Mouse (Mus musculus): Measurements from ENCODE around the gene Pp2d1. TPM values are rescaled to one million over a fixed set of nuclear protein-coding genes. Genes with fewer than 3 reads are reported as not detected.
"Not testable (repeated sequence)": the region's sequence is repeated elsewhere in the genome, so short reads cannot be mapped to it uniquely, and the experiment has no call there.

Gene Pp2d1
- polyA plus RNA-seq, 1 experiment, result not detected

- Histone ChIP-seq H3K27ac (ENCODE audit: insufficient read depth, low read depth, low read length) (no peak overlapping the region), H3K4me3 (ENCODE audit: insufficient read depth, low read depth, low read length) (no peak overlapping the region), H3K4me1 (ENCODE audit: control insufficient read depth, insufficient read depth, low read length) (peaks cover 9% of the 10 kb centered on the region; the same call in 1 of the 2 replicates), H3K27me3 (replicated peaks; ENCODE audit: control insufficient read depth, insufficient read depth, low read length) (no peaks in the 10 kb centered on the region), H3K36me3 (ENCODE audit: control insufficient read depth, insufficient read depth, low read length) (no peaks in the 10 kb centered on the region)
- WGBS, result 76% methylated on average over 3 of the region's 3 CpGs
- no peak for TF ChIP-seq CTCF (conservative IDR thresholded peaks at IDR 0.05; ENCODE audit: insufficient read depth, insufficient read length, low read depth, low read length)
- TF ChIP-seq POLR2A (IDR thresholded peaks at IDR 0.05; ENCODE audit: low read depth, low read length), result no peak
- DNase-seq, result no peak
These were observed 41.0 kb upstream of the Pp2d1 start for GRCm38 (mm10) chr17:53580237-53580636.

GRCm38 (mm10) chr17:53579612-53580011 lies 40.4 kb upstream of the Pp2d1 start:
- Histone ChIP-seq H3K4me1 (ENCODE audit: control insufficient read depth, insufficient read depth, low read length) (peaks cover 9% of the 10 kb centered on the region; the same call in 1 of the 2 replicates), H3K27me3 (replicated peaks; ENCODE audit: control insufficient read depth, insufficient read depth, low read length) (no peaks in the 10 kb centered on the region), H3K36me3 (ENCODE audit: control insufficient read depth, insufficient read depth, low read length) (no peaks in the 10 kb centered on the region), H3K27ac (ENCODE audit: insufficient read depth, low read depth, low read length) (no peak overlapping the region), H3K4me3 (ENCODE audit: insufficient read depth, low read depth, low read length) (no peak overlapping the region)
- no peak for TF ChIP-seq POLR2A (IDR thresholded peaks at IDR 0.05; ENCODE audit: low read depth, low read length)
- TF ChIP-seq CTCF (conservative IDR thresholded peaks at IDR 0.05; ENCODE audit: insufficient read depth, insufficient read length, low read depth, low read length), result no peak
- 78% methylated on average over 4 of the region's 4 CpGs for WGBS
- DNase-seq, result no peak

GRCm38 (mm10) chr17:53578776-53579175 lies 39.5 kb upstream of the Pp2d1 start:
- Histone ChIP-seq H3K27ac (ENCODE audit: insufficient read depth, low read depth, low read length) (no peak overlapping the region), H3K4me1 (ENCODE audit: control insufficient read depth, insufficient read depth, low read length) (peaks cover 7% of the 10 kb centered on the region; the same call in 1 of the 2 replicates), H3K27me3 (replicated peaks; ENCODE audit: control insufficient read depth, insufficient read depth, low read length) (no peaks in the 10 kb centered on the region), H3K36me3 (ENCODE audit: control insufficient read depth, insufficient read depth, low read length) (no peaks in the 10 kb centered on the region), H3K4me3 (ENCODE audit: insufficient read depth, low read depth, low read length) (no peak overlapping the region)
- WGBS, result 47% methylated on average over 9 of the region's 9 CpGs
- DNase-seq, result no peak
- TF ChIP-seq POLR2A (IDR thresholded peaks at IDR 0.05; ENCODE audit: low read depth, low read length) (no peak), CTCF (conservative IDR thresholded peaks at IDR 0.05; ENCODE audit: insufficient read depth, insufficient read length, low read depth, low read length) (no peak)

GRCm38 (mm10) chr17:53578249-53578648 lies 39.0 kb upstream of the Pp2d1 start:
- H3K27ac ChIP-seq (ENCODE audit: insufficient read depth, low read depth, low read length), result no peak overlapping the region
- no peak overlapping the region for H3K4me3 ChIP-seq (ENCODE audit: insufficient read depth, low read depth, low read length)
- no peaks in the 10 kb centered on the region for H3K36me3 ChIP-seq (ENCODE audit: control insufficient read depth, insufficient read depth, low read length)
- DNase-seq, result no peak
- peaks cover 9% of the 10 kb centered on the region for H3K4me1 ChIP-seq (ENCODE audit: control insufficient read depth, insufficient read depth, low read length)
- whole genome bisulfite sequencing, result 81% methylated on average over 6 of the region's 6 CpGs
- no peaks in the 10 kb centered on the region for H3K27me3 ChIP-seq (replicated peaks; ENCODE audit: control insufficient read depth, insufficient read depth, low read length)
- TF ChIP-seq POLR2A (IDR thresholded peaks at IDR 0.05; ENCODE audit: low read depth, low read length), result no peak
- TF ChIP-seq CTCF (conservative IDR thresholded peaks at IDR 0.05; ENCODE audit: insufficient read depth, insufficient read length, low read depth, low read length), result no peak

DNA sequence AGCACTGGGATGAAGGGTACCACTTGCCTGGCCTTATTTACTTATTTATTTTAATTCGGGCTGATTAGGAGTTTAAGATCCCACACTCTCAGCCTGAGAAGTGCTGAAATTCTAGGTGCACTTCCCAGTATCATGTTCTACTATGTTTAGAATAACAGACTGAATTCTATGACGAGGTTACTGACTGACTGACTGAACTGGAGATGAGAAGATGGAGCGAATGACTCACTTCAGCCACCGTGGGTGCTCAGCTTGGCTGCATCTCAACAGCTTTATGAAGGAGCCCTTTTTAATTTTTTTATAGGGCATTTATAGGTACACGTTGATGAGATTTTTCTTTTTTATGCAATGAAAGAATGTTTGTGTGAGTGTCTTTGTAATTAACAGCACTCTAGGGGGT lies 38.5 kb upstream of the Pp2d1 start:
- 66% methylated on average over 5 of the region's 5 CpGs for WGBS
- no peak for DNase-seq
- TF ChIP-seq CTCF (conservative IDR thresholded peaks at IDR 0.05; ENCODE audit: insufficient read depth, insufficient read length, low read depth, low read length), result no peak
- TF ChIP-seq POLR2A (IDR thresholded peaks at IDR 0.05; ENCODE audit: low read depth, low read length), result no peak
- Histone ChIP-seq H3K27me3 (replicated peaks; ENCODE audit: control insufficient read depth, insufficient read depth, low read length) (no peaks in the 10 kb centered on the region), H3K4me3 (ENCODE audit: insufficient read depth, low read depth, low read length) (no peak overlapping the region), H3K4me1 (ENCODE audit: control insufficient read depth, insufficient read depth, low read length) (peaks cover 12% of the 10 kb centered on the region), H3K27ac (ENCODE audit: insufficient read depth, low read depth, low read length) (no peak overlapping the region), H3K36me3 (ENCODE audit: control insufficient read depth, insufficient read depth, low read length) (no peaks in the 10 kb centered on the region)

GRCm38 (mm10) chr17:53577151-53577550 lies 37.9 kb upstream of the Pp2d1 start:
- H3K4me3 ChIP-seq (ENCODE audit: insufficient read depth, low read depth, low read length), result no peak overlapping the region
- TF ChIP-seq POLR2A (IDR thresholded peaks at IDR 0.05; ENCODE audit: low read depth, low read length) (no peak), CTCF (conservative IDR thresholded peaks at IDR 0.05; ENCODE audit: insufficient read depth, insufficient read length, low read depth, low read length) (no peak)
- H3K4me1 ChIP-seq (ENCODE audit: control insufficient read depth, insufficient read depth, low read length), result peaks cover 13% of the 10 kb centered on the region
- no peak for DNase-seq
- no peak overlapping the region for H3K27ac ChIP-seq (ENCODE audit: insufficient read depth, low read depth, low read length)
- 55% methylated on average over 2 of the region's 2 CpGs for WGBS
- H3K27me3 ChIP-seq (replicated peaks; ENCODE audit: control insufficient read depth, insufficient read depth, low read length), result no peaks in the 10 kb centered on the region
- H3K36me3 ChIP-seq (ENCODE audit: control insufficient read depth, insufficient read depth, low read length), result no peaks in the 10 kb centered on the region

- Histone ChIP-seq H3K27me3 (replicated peaks; ENCODE audit: control insufficient read depth, insufficient read depth, low read length) (no peaks in the 10 kb centered on the region), H3K27ac (ENCODE audit: insufficient read depth, low read depth, low read length) (no peak overlapping the region), H3K4me3 (ENCODE audit: insufficient read depth, low read depth, low read length) (no peak overlapping the region), H3K36me3 (ENCODE audit: control insufficient read depth, insufficient read depth, low read length) (no peaks in the 10 kb centered on the region), H3K4me1 (ENCODE audit: control insufficient read depth, insufficient read depth, low read length) (peaks cover 18% of the 10 kb centered on the region)
- WGBS, result 46% methylated on average over 4 of the region's 4 CpGs
- DNase-seq, result peak; percentile 56
- TF ChIP-seq POLR2A (IDR thresholded peaks at IDR 0.05; ENCODE audit: low read depth, low read length), result no peak
- no peak for TF ChIP-seq CTCF (conservative IDR thresholded peaks at IDR 0.05; ENCODE audit: insufficient read depth, insufficient read length, low read depth, low read length)
These were observed 33.8 kb upstream of the Pp2d1 start for GRCm38 (mm10) chr17:53573019-53573556.

GRCm38 (mm10) chr17:53570932-53571331 lies 31.7 kb upstream of the Pp2d1 start:
- not testable (repeated sequence) for DNase-seq; H3K36me3 ChIP-seq (ENCODE audit: control insufficient read depth, insufficient read depth, low read length); H3K27me3 ChIP-seq (replicated peaks; ENCODE audit: control insufficient read depth, insufficient read depth, low read length); H3K4me3 ChIP-seq (ENCODE audit: insufficient read depth, low read depth, low read length)
- Histone ChIP-seq H3K27ac (ENCODE audit: insufficient read depth, low read depth, low read length) (peak overlapping the region; percentile 18; the same call in 1 of the 2 replicates), H3K4me1 (ENCODE audit: control insufficient read depth, insufficient read depth, low read length) (peaks cover 20% of the 10 kb centered on the region)
- WGBS, result 93% methylated on average over 5 of the region's 5 CpGs

All from kidney, adult 2 months (tissue).